Mouse (Mus musculus) central nervous system, embryonic 14 days (tissue): ENCODE results near the gene Psmd13. TPM values are rescaled to one million over a fixed set of nuclear protein-coding genes. Genes with fewer than 3 reads are reported as not detected.

Experiments used
- polyA plus RNA-seq: library from polyadenylated mRNA; depleted of rRNA; stranded (reverse); fragments of >200 nt; gene quantifications from 2 replicates; pipeline ENCODE4 v1.2.3, GENCODE M21; 2012; rRNA removed

Psmd13 gene
- 150 and 161 TPM in 2 replicates for polyA plus RNA-seq

GRCm38 (mm10) chr7:140881696-140882468 lies at the start of gene Psmd13, which contains the start of gene Sirt3:
TSS of gene Psmd13 (plus strand) at chr7:140881968.
TSS of gene Sirt3 (minus strand) at chr7:140882309.

DNA sequence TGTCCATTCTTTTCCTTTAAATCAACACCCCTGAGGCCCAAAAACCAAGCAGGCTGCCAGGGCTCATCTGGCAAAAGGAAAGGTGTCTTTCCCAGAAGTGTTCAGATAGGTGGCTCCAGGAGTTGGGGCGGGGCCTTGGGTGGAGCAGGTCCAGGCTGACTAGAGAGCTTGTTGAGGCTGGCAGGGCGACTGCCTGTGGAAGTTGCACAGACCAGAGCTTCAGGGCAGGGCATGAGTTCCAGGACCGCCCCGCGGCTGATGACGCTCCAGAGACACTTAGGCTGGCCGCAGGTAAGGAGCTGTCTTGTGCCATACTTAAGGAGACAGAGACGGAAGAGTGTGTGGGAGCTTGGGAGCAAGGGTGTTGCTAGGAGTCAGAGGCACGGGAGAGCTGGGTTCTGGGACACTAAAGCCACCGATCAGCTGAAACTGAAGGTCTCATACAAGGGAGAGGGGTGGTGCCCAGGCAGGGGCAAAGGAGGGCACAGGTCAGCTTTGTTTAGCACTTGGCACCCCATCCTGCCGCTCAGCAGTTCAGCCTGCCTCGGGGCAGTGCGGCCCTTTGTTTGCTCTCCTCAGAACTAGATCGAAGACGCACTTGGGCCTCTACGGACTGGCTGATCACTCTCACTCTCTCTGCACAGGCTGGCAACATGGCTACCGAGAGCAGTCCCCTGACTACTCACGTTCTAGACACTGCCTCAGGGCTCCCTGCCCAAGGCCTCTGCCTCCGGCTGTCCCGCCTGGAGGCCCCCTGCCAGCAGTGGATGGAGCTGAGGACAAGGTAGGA lies 46.6 kb upstream of the Psmd13 start, which contains the start of gene Urah:
Gene Urah (plus strand): TSS at position 51 of the 790 bp plus-strand sequence.

DNA sequence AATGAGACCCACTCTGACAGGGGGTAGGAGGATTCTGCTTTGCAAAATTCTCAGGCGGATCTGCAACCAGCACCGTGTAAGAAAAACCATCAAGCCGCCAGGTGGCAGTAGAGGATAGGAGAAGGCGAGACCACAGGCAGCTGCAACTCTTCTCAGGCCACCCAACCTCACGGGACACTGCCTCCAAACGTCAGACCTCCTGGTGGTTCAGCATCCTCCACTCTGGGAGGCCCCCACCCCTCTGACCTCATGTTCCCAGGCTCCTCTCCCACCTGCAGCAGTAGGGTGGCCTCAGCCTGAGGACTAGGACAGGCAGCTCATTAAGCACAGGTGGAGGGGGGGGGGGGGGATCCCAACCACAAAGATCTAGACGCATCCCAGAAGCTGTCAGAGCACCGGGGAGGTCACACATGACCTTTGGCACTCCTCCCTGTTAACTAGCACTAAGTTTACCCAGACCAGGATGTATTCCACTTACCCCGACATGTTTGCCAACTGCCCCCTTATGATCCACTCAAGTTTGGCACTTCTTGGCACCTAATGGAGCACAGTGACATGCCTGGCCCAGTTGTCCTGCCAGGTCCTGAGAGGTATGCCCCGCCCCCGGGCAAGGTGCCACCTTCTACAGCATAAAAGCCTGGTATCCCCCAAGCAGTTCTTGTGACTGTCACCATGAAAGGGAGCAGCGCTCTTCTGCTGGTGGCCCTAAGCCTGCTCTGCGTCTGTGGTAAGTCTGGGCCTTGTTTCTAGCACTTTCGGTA lies 36.7 kb upstream of the Psmd13 start, which contains the start of gene Scgb1c1:
Gene Scgb1c1 (plus strand): TSS at position 643 of the 761 bp plus-strand sequence.

GRCm38 (mm10) chr7:140847755-140848580 lies 33.8 kb upstream of the Psmd13 start, which contains the start of gene Odf3:
TSS of gene Odf3 (plus strand) at chr7:140847805.

DNA sequence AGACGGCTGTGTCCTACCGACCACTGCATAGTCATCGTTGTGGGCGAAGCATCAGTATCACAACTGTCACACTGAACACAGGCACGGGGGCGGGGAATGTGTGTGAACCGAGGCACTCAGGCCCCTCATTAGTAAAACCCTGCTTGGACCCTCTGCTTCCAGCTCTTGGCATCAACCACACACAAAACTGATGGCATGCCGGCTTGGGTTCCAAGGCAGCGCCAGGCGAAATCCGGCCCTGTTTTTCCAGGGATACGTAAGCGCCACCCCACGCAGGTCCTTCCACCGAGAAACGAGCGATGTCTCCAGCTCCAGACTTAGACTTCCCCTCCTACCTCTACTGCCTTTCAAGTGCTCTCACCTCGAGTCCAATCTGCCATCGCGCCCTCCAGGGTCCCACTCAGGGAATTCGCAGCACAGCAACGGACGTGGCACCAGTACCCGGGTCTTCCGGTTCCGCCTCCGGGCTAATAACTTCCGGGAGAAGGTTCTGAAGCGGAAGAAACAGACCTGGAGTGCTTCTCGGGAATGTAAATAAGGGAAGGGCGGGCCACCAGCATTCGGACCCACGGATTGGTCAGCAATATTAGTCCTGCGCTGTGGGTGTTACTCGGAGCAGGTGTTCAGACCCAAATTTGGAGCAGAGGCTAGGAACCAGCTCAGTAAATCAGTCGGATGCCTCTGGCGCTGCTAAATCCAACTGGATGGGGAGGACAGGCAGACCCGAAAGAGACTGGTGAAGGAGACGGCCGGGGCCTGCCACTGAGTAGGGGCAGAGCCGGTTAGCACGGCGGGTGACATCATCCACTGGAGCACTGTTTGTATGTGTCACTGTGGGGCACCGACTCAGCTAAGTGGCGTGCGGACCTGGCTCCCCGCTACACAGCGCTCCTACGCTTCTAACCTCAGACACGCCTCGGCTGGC lies 25.6 kb upstream of the Psmd13 start, which contains the start of gene Gm45785:
Gene Gm45785 (minus strand): TSS at position 472 of the 925 bp plus-strand sequence.

GRCm38 (mm10) chr7:140856785-140857549 lies 24.8 kb upstream of the Psmd13 start, which contains the start of gene Ric8a:
TSS of gene Ric8a (plus strand) at chr7:140856957.

DNA sequence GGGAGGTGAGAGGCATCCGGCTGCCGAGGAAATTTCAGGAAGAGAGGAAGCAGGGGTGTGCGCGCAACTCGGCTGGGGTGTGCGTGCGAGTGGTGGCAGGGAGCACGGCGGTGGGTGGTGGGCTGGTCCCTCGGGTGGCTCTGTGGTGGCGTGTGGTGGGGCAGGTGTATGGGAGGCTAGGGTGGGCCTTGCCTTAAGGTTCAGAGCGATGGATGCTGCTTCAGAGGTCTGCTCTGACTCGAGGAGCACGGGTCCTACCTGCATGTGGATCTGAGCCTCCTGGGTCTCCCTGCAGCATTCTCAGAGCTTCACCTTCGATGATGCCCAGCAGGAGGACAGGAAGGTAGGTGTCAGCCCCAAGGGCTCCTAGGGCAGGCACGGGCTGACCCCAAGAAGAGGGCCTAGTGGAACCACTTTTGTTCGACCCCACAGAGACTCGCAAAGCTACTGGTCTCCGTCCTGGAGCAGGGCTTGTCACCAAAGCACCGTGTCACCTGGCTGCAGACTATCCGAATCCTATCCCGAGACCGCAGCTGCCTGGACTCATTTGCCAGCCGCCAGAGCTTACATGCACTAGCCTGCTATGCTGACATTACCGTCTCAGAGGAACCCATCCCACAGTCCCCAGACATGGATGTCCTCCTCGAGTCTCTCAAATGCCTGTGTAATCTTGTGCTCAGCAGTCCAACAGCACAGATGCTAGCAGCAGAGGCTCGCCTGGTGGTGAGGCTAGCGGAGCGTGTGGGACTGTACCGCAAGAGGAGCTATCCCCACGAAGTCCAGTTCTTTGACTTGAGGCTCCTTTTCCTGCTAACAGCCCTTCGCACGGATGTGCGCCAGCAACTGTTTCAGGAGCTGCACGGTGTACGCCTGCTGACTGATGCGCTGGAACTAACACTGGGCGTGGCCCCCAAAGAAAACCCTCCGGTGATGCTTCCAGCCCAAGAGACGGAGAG lies 23.9 kb upstream of the Psmd13 start, which contains the start of gene Bet1l:
Gene Bet1l (minus strand): TSS at position 28 of the 956 bp plus-strand sequence.

GRCm38 (mm10) chr7:140900220-140900619 lies 18.5 kb downstream of the Psmd13 start, which contains the start of gene Cox8b:
TSS of gene Cox8b (minus strand) at chr7:140900446.

DNA sequence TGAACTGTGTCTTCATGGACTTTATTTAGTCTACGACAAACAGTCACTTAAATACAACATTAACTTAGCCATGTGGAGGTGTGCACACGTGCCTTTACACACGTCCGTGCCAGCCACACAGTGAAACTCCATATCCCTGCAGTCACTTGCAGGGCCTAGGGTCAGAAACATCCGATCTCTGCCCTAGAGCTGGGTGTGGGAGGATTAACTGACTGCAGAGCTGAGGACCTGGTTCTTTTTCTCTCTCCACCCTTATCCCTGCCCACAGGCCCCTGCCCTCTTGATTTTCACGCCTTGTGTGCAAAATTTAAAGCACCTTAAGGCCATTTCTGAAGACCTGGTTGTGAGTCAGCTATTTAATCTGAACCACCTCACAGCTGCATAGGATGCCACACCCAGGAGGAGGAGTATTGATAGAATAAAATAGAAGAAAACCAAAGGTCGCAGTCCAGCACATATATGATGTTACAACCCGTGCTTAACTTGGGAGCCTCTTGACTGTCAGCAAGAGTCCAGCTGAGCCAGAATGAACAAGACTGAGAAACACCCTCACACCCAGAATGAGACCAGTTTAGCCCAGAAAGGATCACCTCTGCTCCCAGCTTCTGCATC lies 38.8 kb downstream of the Psmd13 start, which contains the start of gene Nlrp6:
Gene Nlrp6 (plus strand): TSS at position 485 of the 612 bp plus-strand sequence.

DNA sequence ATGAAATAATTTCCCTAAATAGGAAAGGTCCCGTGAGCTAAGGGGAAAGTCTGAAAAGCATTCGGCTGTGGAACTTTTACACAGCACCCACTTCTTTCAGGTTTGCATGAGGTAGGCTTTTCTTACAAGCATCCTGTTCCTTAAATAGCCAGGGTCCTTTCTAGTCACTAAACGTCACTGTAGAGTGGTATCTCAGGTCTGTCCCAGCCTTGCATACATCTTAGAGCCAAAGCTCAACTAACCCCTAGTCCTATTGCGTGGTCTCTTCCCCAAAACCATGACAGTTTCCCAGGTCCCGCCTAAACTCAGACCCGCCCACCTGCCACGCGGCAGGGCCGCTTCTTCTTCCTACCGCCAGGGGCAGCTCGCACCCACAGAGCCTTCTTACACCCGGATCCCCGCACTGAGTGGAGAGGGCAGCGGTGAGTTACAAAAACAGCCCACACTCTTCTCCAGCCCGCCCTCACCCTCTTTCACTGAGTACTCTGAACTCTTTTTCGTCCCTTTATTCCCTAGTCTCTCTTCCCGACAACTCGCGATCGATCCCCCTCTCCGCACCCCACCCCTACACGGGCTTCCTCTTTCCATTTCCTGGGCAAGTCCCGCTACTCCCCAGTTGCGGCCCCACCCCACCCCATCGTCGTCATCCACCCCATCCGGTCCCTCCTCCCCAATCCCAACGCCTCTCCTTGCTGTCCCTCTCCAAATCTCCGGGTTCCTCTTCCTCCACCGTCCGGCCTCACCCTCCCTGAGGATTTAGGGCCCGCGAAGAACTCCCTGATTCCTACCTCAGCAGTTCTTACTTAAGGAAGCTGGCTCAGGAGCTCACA lies 59.7 kb downstream of the Psmd13 start, which contains the start of gene Pgghg:
Gene Pgghg (plus strand): TSS at position 170 of the 830 bp plus-strand sequence.

Other genes starting within 250 kb of the Psmd13 start
- not detected in 2 replicates for gene Olfr53, start 235.5 kb upstream of the Psmd13 start, polyA plus RNA-seq
- gene Olfr539, start 222.0 kb upstream of the Psmd13 start, polyA plus RNA-seq: 0.01 and 0.04 TPM in 2 replicates
- gene Olfr45, start 200.0 kb upstream of the Psmd13 start, polyA plus RNA-seq: not detected in 2 replicates
- gene Olfr541, start 184.7 kb upstream of the Psmd13 start, polyA plus RNA-seq: not detected in 2 replicates
- not detected in 2 replicates for gene Cyp2e1, start 118.2 kb upstream of the Psmd13 start, polyA plus RNA-seq
- gene Syce1, start 94.1 kb upstream of the Psmd13 start, polyA plus RNA-seq: 0.21 and 0.36 TPM in 2 replicates
- gene Zfp941, start 59.8 kb upstream of the Psmd13 start, polyA plus RNA-seq: 9.1 and 11.1 TPM in 2 replicates
- 0.07 and 0.84 TPM in 2 replicates for gene Urah, start 47.0 kb upstream of the Psmd13 start, polyA plus RNA-seq
- not detected in 2 replicates for gene Scgb1c1, start 36.4 kb upstream of the Psmd13 start, polyA plus RNA-seq
- 0.05 TPM in 2 replicates for gene Odf3, start 34.2 kb upstream of the Psmd13 start, polyA plus RNA-seq
- gene Gm45785, start 25.6 kb upstream of the Psmd13 start, polyA plus RNA-seq: 0.13 and 0.15 TPM in 2 replicates
- 88.7 and 90.0 TPM in 2 replicates for gene Ric8a, start 25.0 kb upstream of the Psmd13 start, polyA plus RNA-seq
- gene Bet1l, start 24.4 kb upstream of the Psmd13 start, polyA plus RNA-seq: 29.4 and 35.4 TPM in 2 replicates
- gene Sirt3, start 341 bp downstream of the Psmd13 start, polyA plus RNA-seq: 38.9 and 39.2 TPM in 2 replicates
- gene Cox8b, start 18.5 kb downstream of the Psmd13 start, polyA plus RNA-seq: 2.2 TPM in 1 of 2 replicates, not detected in the other
- 0.13 and 0.16 TPM in 2 replicates for gene Nlrp6, start 38.9 kb downstream of the Psmd13 start, polyA plus RNA-seq
- gene Pgghg, start 59.4 kb downstream of the Psmd13 start, polyA plus RNA-seq: 15.1 and 20.9 TPM in 2 replicates
- 4.6 and 9.5 TPM in 2 replicates for gene Ifitm5, start 68.3 kb downstream of the Psmd13 start, polyA plus RNA-seq
- gene Gm45717, start 74.0 kb downstream of the Psmd13 start, polyA plus RNA-seq: not detected in 2 replicates
- gene Ifitm2, start 74.0 kb downstream of the Psmd13 start, polyA plus RNA-seq: 179 and 335 TPM in 2 replicates
- gene Ifitm1, start 85.3 kb downstream of the Psmd13 start, polyA plus RNA-seq: 32.8 and 55.0 TPM in 2 replicates
- gene Ifitm3, start 128.8 kb downstream of the Psmd13 start, polyA plus RNA-seq: 31.0 and 57.6 TPM in 2 replicates
- 0.86 and 1.2 TPM in 2 replicates for gene Ifitm6, start 136.0 kb downstream of the Psmd13 start, polyA plus RNA-seq
- not detected in 2 replicates for gene Gm17387, start 147.2 kb downstream of the Psmd13 start, polyA plus RNA-seq
- 154 and 158 TPM in 2 replicates for gene B4galnt4, start 179.1 kb downstream of the Psmd13 start, polyA plus RNA-seq
- gene Pkp3, start 196.2 kb downstream of the Psmd13 start, polyA plus RNA-seq: 0.28 and 4.0 TPM in 2 replicates
- 1.4 and 2.1 TPM in 2 replicates for gene Sigirr, start 218.6 kb downstream of the Psmd13 start, polyA plus RNA-seq
- gene Ano9, start 235.8 kb downstream of the Psmd13 start, polyA plus RNA-seq: 0.33 and 1.8 TPM in 2 replicates
- gene Ptdss2, start 240.4 kb downstream of the Psmd13 start, polyA plus RNA-seq: 49.2 and 50.0 TPM in 2 replicates